Mouse (Mus musculus) lung, embryonic 16.5 days (tissue): ENCODE data around the gene Lrrc8a. TPM values are rescaled to one million over a fixed set of nuclear protein-coding genes. Genes with fewer than 3 reads are reported as not detected.

ENCODE experiments used
- ATAC-seq: fragments of 200-750 bp; cut with Nextera tagmentation; 2 replicates; pipeline ENCODE4 v1.8.0; 2017; ENCODE audit warnings: low read depth, mild to moderate bottlenecking, moderate library complexity
- H3K27ac ChIP-seq: fragments of 300-500 bp; sonication (generic); 2 replicates; pipeline ENCODE4 v1.5.1; 2014; ENCODE audit warnings: mild to moderate bottlenecking, control low read depth, low read length
- H3K27me3 ChIP-seq: fragments of 300-500 bp; sonication (generic); 2 replicates; pipeline ENCODE4 v1.6.1; 2014; ENCODE audit warnings: low read depth, low read length, mixed read lengths; ENCODE audit not compliant: control insufficient read depth, insufficient read depth
- H3K36me3 ChIP-seq: fragments of 300-500 bp; sonication (generic); 2 replicates; pipeline ENCODE4 v1.6.1; 2014; ENCODE audit warnings: low read length; ENCODE audit not compliant: control insufficient read depth, insufficient read depth
- H3K4me1 ChIP-seq: fragments of 300-500 bp; sonication (generic); replicated peaks from 2 replicates; pipeline ENCODE4 v1.6.1; 2014; ENCODE audit warnings: low read length, mixed read lengths; ENCODE audit not compliant: control insufficient read depth, insufficient read depth
- H3K4me2 ChIP-seq: fragments of 300-500 bp; sonication (generic); 2 replicates; pipeline ENCODE4 v1.6.1; 2014; ENCODE audit warnings: low read depth, low read length, control low read depth
- H3K4me3 ChIP-seq: fragments of 300-500 bp; sonication (generic); 2 replicates; pipeline ENCODE4 v1.5.1; 2014; ENCODE audit warnings: mild to moderate bottlenecking, low read length, control low read depth
- H3K9ac ChIP-seq: fragments of 300-500 bp; sonication (generic); 2 replicates; pipeline ENCODE4 v1.6.1; 2014; ENCODE audit warnings: low read length, control low read depth
- H3K9me3 ChIP-seq: fragments of 300-500 bp; sonication (generic); 2 replicates; pipeline ENCODE4 v1.6.1; 2016; ENCODE audit warnings: low read length; ENCODE audit not compliant: control insufficient read depth
- WGBS: fragments of 180-500 bp; shearing (Covaris S2); extraction: QIAGEN DNeasy Blood & Tissue Kit; methylation state at CpG from one replicate; pipeline ENCODE4 v1.1.7; 2014; 5-methylcytosine and 5-hydroxymethylcytosine counted together
- polyA plus RNA-seq: library from polyadenylated mRNA; unstranded; fragments of >200 nt; fragmentation: Nextera tagmentation; extraction: Ambion mirVana; gene quantifications from 2 replicates; pipeline ENCODE4 v1.2.1, GENCODE M21; 2015

The Lrrc8a gene
- polyA plus RNA-seq, 1 experiment from 2014 or later, result 42.0 TPM

- Histone ChIP-seq H3K4me3 (no peak overlapping the region), H3K27ac (no peak overlapping the region), H3K27me3 (no peaks in the 10 kb centered on the region), H3K4me2 (no peak overlapping the region), H3K4me1 (peaks cover 7% of the 10 kb centered on the region), H3K9ac (no peak overlapping the region), H3K36me3 (peaks cover 49% of the 10 kb centered on the region), H3K9me3 (no peaks in the 10 kb centered on the region)
- no peak for ATAC-seq
- 93% methylated on average over 30 of the region's 30 CpGs for WGBS
Measured at GRCm38 (mm10) chr2:30256616-30257350, 19.3 kb downstream of the Lrrc8a start.

GRCm38 (mm10) chr2:30257699-30258460 is 20.4 kb downstream of the Lrrc8a start:
- Histone ChIP-seq H3K9ac (no peak overlapping the region), H3K4me2 (no peak overlapping the region), H3K9me3 (no peaks in the 10 kb centered on the region), H3K4me1 (peaks cover 9% of the 10 kb centered on the region), H3K36me3 (peaks cover 55% of the 10 kb centered on the region), H3K4me3 (no peak overlapping the region), H3K27me3 (no peaks in the 10 kb centered on the region), H3K27ac (peak overlapping the region; percentile 27)
- WGBS, result 79% methylated on average over 7 of the region's 7 CpGs
- no peak for ATAC-seq

- Histone ChIP-seq H3K9ac (0 out of 2 replicates have a peak overlapping the region, but pooled peaks have one; percentile 9), H3K4me2 (no peak overlapping the region), H3K36me3 (peaks cover 61% of the 10 kb centered on the region), H3K27ac (peak overlapping the region; percentile 63; the same call in 1 of the 2 replicates), H3K4me3 (no peak overlapping the region), H3K9me3 (no peaks in the 10 kb centered on the region), H3K27me3 (no peaks in the 10 kb centered on the region), H3K4me1 (peaks cover 15% of the 10 kb centered on the region)
- ATAC-seq, result peak; percentile 58
- 67% methylated on average over 4 of the region's 4 CpGs for WGBS
Measured at GRCm38 (mm10) chr2:30258600-30258999, 21.1 kb downstream of the Lrrc8a start.

GRCm38 (mm10) chr2:30259131-30260064 is 21.9 kb downstream of the Lrrc8a start:
- Histone ChIP-seq H3K4me3 (no peak overlapping the region), H3K9ac (no peak overlapping the region), H3K27ac (peak overlapping the region; percentile 63; the same call in 1 of the 2 replicates), H3K4me1 (peaks cover 19% of the 10 kb centered on the region), H3K9me3 (no peaks in the 10 kb centered on the region), H3K36me3 (peaks cover 69% of the 10 kb centered on the region), H3K27me3 (no peaks in the 10 kb centered on the region), H3K4me2 (no peak overlapping the region)
- no peak for ATAC-seq
- WGBS, result 84% methylated on average over 15 of the region's 15 CpGs

GRCm38 (mm10) chr2:30261064-30261736 is 23.7 kb downstream of the Lrrc8a start:
- Histone ChIP-seq H3K27me3 (no peaks in the 10 kb centered on the region), H3K36me3 (peaks cover 56% of the 10 kb centered on the region), H3K9ac (no peak overlapping the region), H3K4me1 (peaks cover 36% of the 10 kb centered on the region), H3K4me3 (no peak overlapping the region), H3K27ac (no peak overlapping the region), H3K9me3 (no peaks in the 10 kb centered on the region), H3K4me2 (no peak overlapping the region)
- 85% methylated on average over 4 of the region's 4 CpGs for WGBS
- ATAC-seq, result no peak

- Histone ChIP-seq H3K4me1 (peaks cover 46% of the 10 kb centered on the region), H3K27ac (peak overlapping the region; percentile 33; the same call in 1 of the 2 replicates), H3K4me2 (no peak overlapping the region), H3K4me3 (no peak overlapping the region), H3K36me3 (peaks cover 47% of the 10 kb centered on the region), H3K9me3 (no peaks in the 10 kb centered on the region), H3K9ac (no peak overlapping the region; the same call in 1 of the 2 replicates), H3K27me3 (no peaks in the 10 kb centered on the region)
- 91% methylated on average over 18 of the region's 18 CpGs for WGBS
- no peak for ATAC-seq
Measured at GRCm38 (mm10) chr2:30261921-30262839, 24.7 kb downstream of the Lrrc8a start.

GRCm38 (mm10) chr2:30262840-30263441 is 25.4 kb downstream of the Lrrc8a start:
- no peak overlapping the region; the same call in 1 of the 2 replicates for H3K27ac ChIP-seq
- H3K9ac ChIP-seq, result no peak overlapping the region
- H3K4me1 ChIP-seq, result peaks cover 45% of the 10 kb centered on the region
- peaks cover 39% of the 10 kb centered on the region for H3K36me3 ChIP-seq
- H3K4me2 ChIP-seq, result no peak overlapping the region
- H3K9me3 ChIP-seq, result no peaks in the 10 kb centered on the region
- 24% methylated on average over 4 of the region's 4 CpGs for WGBS
- no peak overlapping the region for H3K4me3 ChIP-seq
- H3K27me3 ChIP-seq, result no peaks in the 10 kb centered on the region
- ATAC-seq, result 0 out of 2 replicates have a peak, but pooled peaks have one; percentile 11
